Mouse (Mus musculus) heart, postnatal 0 days (tissue): ENCODE measurements around the gene Skil. TPM values are rescaled to one million over a fixed set of nuclear protein-coding genes. Genes with fewer than 3 reads are reported as not detected.
A peak's percentile ranks its signal among the peaks of the same experiment; 100 is the strongest.

Source experiments
- ATAC-seq: fragments of 200-750 bp; cut with Nextera tagmentation; 2 replicates; pipeline ENCODE4 v1.8.0; 2017; ENCODE audit warnings: low read depth, moderate number of reproducible peaks, moderate library complexity; ENCODE audit not compliant: insufficient read depth
- DNase-seq: peaks from one replicate; pipeline ENCODE4 v3.0.0-alpha.2; 2016; ENCODE audit warnings: low spot score
- H3K27ac ChIP-seq: fragments of 300-500 bp; sonication (generic); 2 replicates; pipeline ENCODE4 v1.5.1; 2014; ENCODE audit warnings: low read depth, mild to moderate bottlenecking
- H3K27me3 ChIP-seq: fragments of 300-500 bp; sonication (generic); 2 replicates; pipeline ENCODE4 v1.6.1; 2014; ENCODE audit warnings: low read length, mixed read lengths; ENCODE audit not compliant: control insufficient read depth, insufficient read depth
- H3K36me3 ChIP-seq: fragments of 300-500 bp; sonication (generic); replicated peaks from 2 replicates; pipeline ENCODE4 v1.6.1; 2014; ENCODE audit warnings: low read length, mixed read lengths; ENCODE audit not compliant: control insufficient read depth, insufficient read depth
- H3K4me1 ChIP-seq: fragments of 300-500 bp; sonication (generic); 2 replicates; pipeline ENCODE4 v1.6.1; 2014; ENCODE audit warnings: antibody characterized with exemption; ENCODE audit not compliant: control insufficient read depth, insufficient read depth
- H3K4me2 ChIP-seq: fragments of 300-500 bp; sonication (generic); 2 replicates; pipeline ENCODE4 v1.6.1; 2014; ENCODE audit warnings: low read depth, mild to moderate bottlenecking, low read length, moderate library complexity
- H3K4me3 ChIP-seq: fragments of 300-500 bp; sonication (generic); 2 replicates; pipeline ENCODE4 v1.5.1; 2014; ENCODE audit warnings: low read depth, low read length
- H3K9ac ChIP-seq: fragments of 300-500 bp; sonication (generic); replicated peaks from 2 replicates; pipeline ENCODE4 v1.6.1; 2014; ENCODE audit warnings: low read depth, low read length, mixed read lengths
- H3K9me3 ChIP-seq: fragments of 300-500 bp; sonication (generic); replicated peaks from 2 replicates; pipeline ENCODE4 v1.6.1; 2016; ENCODE audit warnings: low read length; ENCODE audit not compliant: control insufficient read depth
- CTCF ChIP-seq: IDR thresholded peaks from 2 replicates; pipeline ENCODE4 v1.5.1; 2016; ENCODE audit warnings: antibody characterized with exemption, control low read depth, low read depth
- EP300 ChIP-seq: IDR thresholded peaks from 2 replicates; pipeline ENCODE4 v1.6.1; 2016; ENCODE audit warnings: antibody characterized with exemption, low read depth
- WGBS: fragments of 180-500 bp; shearing (Covaris S2); extraction: QIAGEN DNeasy Blood & Tissue Kit; methylation state at CpG from one replicate; pipeline ENCODE4 v1.1.7; 2014; 5-methylcytosine and 5-hydroxymethylcytosine counted together
- polyA plus RNA-seq: library from polyadenylated mRNA; unstranded; fragments of >200 nt; fragmentation: Nextera tagmentation; extraction: Ambion mirVana; gene quantifications from 2 replicates; pipeline ENCODE4 v1.2.1, GENCODE M21; 2015
- total RNA-seq: library from RNA; depleted of rRNA; stranded (reverse); fragments of >200 nt; gene quantifications from 2 replicates; pipeline ENCODE4 v1.2.3, GENCODE M21; 2014; ENCODE audit warnings: low replicate concordance

Gene Skil
- total and polyA plus RNA-seq, 2 experiments from 2014 or later: 10.7 to 13.1 TPM

GRCm38 (mm10) chr3:31123098-31123497 lies 28.2 kb downstream of the Skil start:
- Histone ChIP-seq H3K4me3 (no peak overlapping the region), H3K4me1 (no peaks in the 10 kb centered on the region), H3K4me2 (no peak overlapping the region), H3K9ac (no peak overlapping the region), H3K9me3 (no peaks in the 10 kb centered on the region), H3K27me3 (no peaks in the 10 kb centered on the region), H3K27ac (no peak overlapping the region), H3K36me3 (peaks cover 30% of the 10 kb centered on the region)
- 73% methylated on average over 4 of the region's 4 CpGs for WGBS
- DNase-seq (no peak), ATAC-seq (no peak)
- TF ChIP-seq EP300: no peak
- TF ChIP-seq CTCF: no peak

- Histone ChIP-seq H3K36me3 (peaks cover 1% of the 10 kb centered on the region), H3K27me3 (no peaks in the 10 kb centered on the region), H3K4me2 (no peak overlapping the region), H3K9ac (no peak overlapping the region), H3K4me3 (no peak overlapping the region), H3K9me3 (no peaks in the 10 kb centered on the region), H3K27ac (no peak overlapping the region), H3K4me1 (no peaks in the 10 kb centered on the region)
- no peak for ATAC-seq
- WGBS: 54% methylated on average over 4 of the region's 4 CpGs
- DNase-seq: peak; percentile 12
- no peak for TF ChIP-seq EP300
- TF ChIP-seq CTCF: no peak
These were observed 31.4 kb downstream of the Skil start for GRCm38 (mm10) chr3:31126303-31126702.

GRCm38 (mm10) chr3:31126848-31127247 lies 32.0 kb downstream of the Skil start:
- DNase-seq (no peak), ATAC-seq (no peak)
- Histone ChIP-seq H3K4me2 (no peak overlapping the region), H3K4me3 (no peak overlapping the region), H3K36me3 (no peaks in the 10 kb centered on the region; the same call in 1 of the 2 replicates), H3K9ac (no peak overlapping the region), H3K27me3 (no peaks in the 10 kb centered on the region), H3K9me3 (no peaks in the 10 kb centered on the region), H3K4me1 (no peaks in the 10 kb centered on the region), H3K27ac (no peak overlapping the region)
- TF ChIP-seq EP300 (no peak), CTCF (no peak)
- WGBS: 56% methylated on average over 3 of the region's 3 CpGs

GRCm38 (mm10) chr3:31129766-31130165 lies 34.9 kb downstream of the Skil start:
- Histone ChIP-seq H3K4me2 (no peak overlapping the region), H3K27ac (no peak overlapping the region), H3K9me3 (no peaks in the 10 kb centered on the region), H3K4me3 (no peak overlapping the region), H3K27me3 (no peaks in the 10 kb centered on the region), H3K36me3 (no peaks in the 10 kb centered on the region), H3K9ac (no peak overlapping the region), H3K4me1 (no peaks in the 10 kb centered on the region)
- WGBS: 29% methylated on average over 4 of the region's 4 CpGs
- DNase-seq: no peak
- no peak for TF ChIP-seq EP300
- no peak for TF ChIP-seq CTCF
- no peak for ATAC-seq

GRCm38 (mm10) chr3:31133664-31134063 lies 38.8 kb downstream of the Skil start:
- WGBS: 36% methylated on average over 5 of the region's 5 CpGs
- TF ChIP-seq CTCF (no peak), EP300 (no peak)
- H3K4me2 ChIP-seq: no peak overlapping the region
- H3K9me3 ChIP-seq: no peaks in the 10 kb centered on the region
- no peaks in the 10 kb centered on the region for H3K27me3 ChIP-seq
- no peak overlapping the region for H3K4me3 ChIP-seq
- no peaks in the 10 kb centered on the region for H3K4me1 ChIP-seq
- DNase-seq (no peak), ATAC-seq (no peak; the same call in 1 of the 2 replicates)
- no peak overlapping the region for H3K27ac ChIP-seq
- H3K36me3 ChIP-seq: no peaks in the 10 kb centered on the region
- no peak overlapping the region for H3K9ac ChIP-seq

- Histone ChIP-seq H3K9ac (no peak overlapping the region), H3K4me3 (no peak overlapping the region), H3K4me1 (no peaks in the 10 kb centered on the region), H3K4me2 (no peak overlapping the region), H3K9me3 (no peaks in the 10 kb centered on the region), H3K36me3 (no peaks in the 10 kb centered on the region), H3K27me3 (no peaks in the 10 kb centered on the region), H3K27ac (no peak overlapping the region)
- DNase-seq (no peak), ATAC-seq (no peak)
- no peak for TF ChIP-seq EP300
- TF ChIP-seq CTCF: no peak
- 70% methylated on average over 8 of the region's 8 CpGs for WGBS
These were observed 39.4 kb downstream of the Skil start for GRCm38 (mm10) chr3:31134246-31134645.
